Mouse (Mus musculus): ENCODE data around the gene Pdzd7.

GRCm38 (mm10) chr19:45032570-45033332 is 12.8 kb downstream of the Pdzd7 start:
- peak; percentile 45 for TF ChIP-seq CTCF (IDR thresholded peaks at IDR 0.05; ENCODE audit: low read depth)
- no peak for TF ChIP-seq EP300 (IDR thresholded peaks at IDR 0.05; ENCODE audit: low read depth)
